Mouse (Mus musculus): ENCODE measurements around the gene Spock2.

DNA sequence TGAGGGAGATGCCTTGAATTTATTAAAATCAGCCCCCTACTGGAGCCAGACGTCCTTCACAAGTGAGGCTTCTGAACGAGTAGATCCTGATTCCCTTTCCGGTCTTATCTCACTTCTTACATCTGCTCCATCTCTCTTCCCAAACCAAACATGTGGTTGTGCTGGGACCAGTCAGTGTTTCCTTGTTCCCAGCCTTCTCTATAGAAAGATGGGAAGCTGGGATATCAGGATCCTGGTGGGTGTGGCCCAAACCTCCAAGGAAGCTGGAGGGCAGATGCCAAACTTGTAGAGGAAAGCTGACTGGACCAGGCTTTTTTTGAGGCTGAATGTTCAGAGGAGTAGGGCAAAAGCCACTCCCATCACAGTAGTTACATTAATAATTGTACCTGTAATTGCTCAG lies 68.5 kb downstream of the Spock2 start:
- TF ChIP-seq USF1 (IDR thresholded peaks at IDR 0.05; ENCODE audit: low read depth, low read length) (no peak), USF2 (conservative IDR thresholded peaks at IDR 0.05; ENCODE audit: low read depth, low read length) (no peak), CTCF (conservative IDR thresholded peaks at IDR 0.05 in 1 of 2, IDR thresholded peaks at IDR 0.05 in 1 of 2; ENCODE audit: low read depth in 2 of 2, low read length in 2 of 2) (no peak), TBP (conservative IDR thresholded peaks at IDR 0.05; ENCODE audit: low read depth, low read length) (no peak), E2F4 (IDR thresholded peaks at IDR 0.05; ENCODE audit: insufficient replicate concordance, low read depth, low read length) (no peak), ELF1 (IDR thresholded peaks at IDR 0.05; ENCODE audit: low read depth, low read length) (no peak), MXI1 (IDR thresholded peaks at IDR 0.05; ENCODE audit: low read depth, low read length) (no peak), MAFK (IDR thresholded peaks at IDR 0.05; ENCODE audit: insufficient replicate concordance, low read length) (no peak), ZKSCAN1 (IDR thresholded peaks at IDR 0.05; ENCODE audit: borderline replicate concordance, low read depth, low read length) (no peak), PAX5 (IDR thresholded peaks at IDR 0.05; ENCODE audit: low read length) (no peak)

Measured in CH12.LX (cell line).